Mouse (Mus musculus): ENCODE data around the gene Sh3gl3. TPM values are rescaled to one million over a fixed set of nuclear protein-coding genes. Genes with fewer than 3 reads are reported as not detected.

Gene Sh3gl3
- polyA plus RNA-seq, 1 experiment, result not detected

GRCm38 (mm10) chr7:82293441-82293840 is 119.8 kb downstream of the Sh3gl3 start:
- WGBS, result 69% methylated on average over 7 of the region's 7 CpGs
- TF ChIP-seq CTCF (IDR thresholded peaks at IDR 0.05; ENCODE audit: insufficient read depth, low read depth, low read length) (no peak), POLR2A (IDR thresholded peaks at IDR 0.05; ENCODE audit: insufficient read depth, low read depth, low read length) (no peak)

GRCm38 (mm10) chr7:82294083-82294482 is 120.4 kb downstream of the Sh3gl3 start:
- no peak for TF ChIP-seq POLR2A (IDR thresholded peaks at IDR 0.05; ENCODE audit: insufficient read depth, low read depth, low read length)
- TF ChIP-seq CTCF (IDR thresholded peaks at IDR 0.05; ENCODE audit: insufficient read depth, low read depth, low read length), result no peak
- Histone ChIP-seq H3K27ac (ENCODE audit: insufficient read depth, low read depth, low read length) (no peak overlapping the region), H3K4me3 (ENCODE audit: insufficient read depth, low read depth, low read length) (no peak overlapping the region), H3K4me1 (ENCODE audit: control insufficient read depth, insufficient read depth, low read length) (peaks cover 6% of the 10 kb centered on the region; the same call in 1 of the 2 replicates)
- 64% methylated on average over 10 of the region's 10 CpGs for WGBS

More at GRCm38 (mm10) chr7:82293441-82293840, 119.8 kb downstream of the Sh3gl3 start:
- Histone ChIP-seq H3K4me1 (ENCODE audit: control insufficient read depth, insufficient read depth, low read length) (peaks cover 6% of the 10 kb centered on the region; the same call in 1 of the 2 replicates), H3K27ac (ENCODE audit: insufficient read depth, low read depth, low read length) (no peak overlapping the region), H3K4me3 (ENCODE audit: insufficient read depth, low read depth, low read length) (no peak overlapping the region)

- WGBS, result 73% methylated on average over 2 of the region's 2 CpGs
- no peak overlapping the region for H3K27ac ChIP-seq (ENCODE audit: insufficient read depth, low read depth, low read length)
- H3K4me3 ChIP-seq (ENCODE audit: insufficient read depth, low read depth, low read length), result no peak overlapping the region
- peaks cover 6% of the 10 kb centered on the region; the same call in 1 of the 2 replicates for H3K4me1 ChIP-seq (ENCODE audit: control insufficient read depth, insufficient read depth, low read length)
- no peak for TF ChIP-seq POLR2A (IDR thresholded peaks at IDR 0.05; ENCODE audit: insufficient read depth, low read depth, low read length)
- TF ChIP-seq CTCF (IDR thresholded peaks at IDR 0.05; ENCODE audit: insufficient read depth, low read depth, low read length), result no peak
Measured at GRCm38 (mm10) chr7:82294611-82295010, 121.0 kb downstream of the Sh3gl3 start.

- 43% methylated on average over 4 of the region's 4 CpGs for WGBS
- TF ChIP-seq CTCF (IDR thresholded peaks at IDR 0.05; ENCODE audit: insufficient read depth, low read depth, low read length) (no peak), POLR2A (IDR thresholded peaks at IDR 0.05; ENCODE audit: insufficient read depth, low read depth, low read length) (no peak)
- Histone ChIP-seq H3K4me1 (ENCODE audit: control insufficient read depth, insufficient read depth, low read length) (no peaks in the 10 kb centered on the region), H3K27ac (ENCODE audit: insufficient read depth, low read depth, low read length) (no peak overlapping the region), H3K4me3 (ENCODE audit: insufficient read depth, low read depth, low read length) (no peak overlapping the region)
Measured at GRCm38 (mm10) chr7:82308398-82308797, 134.8 kb downstream of the Sh3gl3 start.

- Histone ChIP-seq H3K4me1 (ENCODE audit: control insufficient read depth, insufficient read depth, low read length) (no peaks in the 10 kb centered on the region), H3K27ac (ENCODE audit: insufficient read depth, low read depth, low read length) (no peak overlapping the region), H3K4me3 (ENCODE audit: insufficient read depth, low read depth, low read length) (no peak overlapping the region)
- no peak for TF ChIP-seq CTCF (IDR thresholded peaks at IDR 0.05; ENCODE audit: insufficient read depth, low read depth, low read length)
- TF ChIP-seq POLR2A (IDR thresholded peaks at IDR 0.05; ENCODE audit: insufficient read depth, low read depth, low read length), result no peak
- 87% methylated on average over 12 of the region's 12 CpGs for WGBS
Measured at GRCm38 (mm10) chr7:82318515-82318914, 144.9 kb downstream of the Sh3gl3 start.

- no peak for TF ChIP-seq POLR2A (IDR thresholded peaks at IDR 0.05; ENCODE audit: insufficient read depth, low read depth, low read length)
- H3K4me3 ChIP-seq (ENCODE audit: insufficient read depth, low read depth, low read length), result no peak overlapping the region
- WGBS, result 67% methylated on average over 1 of the region's 1 CpGs
- no peak overlapping the region for H3K27ac ChIP-seq (ENCODE audit: insufficient read depth, low read depth, low read length)
- H3K4me1 ChIP-seq (ENCODE audit: control insufficient read depth, insufficient read depth, low read length), result peaks cover 2% of the 10 kb centered on the region; the same call in 1 of the 2 replicates
Measured at GRCm38 (mm10) chr7:82326616-82327015, 153.0 kb downstream of the Sh3gl3 start.

GRCm38 (mm10) chr7:82327201-82327600 is 153.6 kb downstream of the Sh3gl3 start:
- Histone ChIP-seq H3K27ac (ENCODE audit: insufficient read depth, low read depth, low read length) (no peak overlapping the region), H3K4me1 (ENCODE audit: control insufficient read depth, insufficient read depth, low read length) (peaks cover 2% of the 10 kb centered on the region; the same call in 1 of the 2 replicates), H3K4me3 (ENCODE audit: insufficient read depth, low read depth, low read length) (no peak overlapping the region)
- WGBS, result 50% methylated on average over 4 of the region's 4 CpGs
- TF ChIP-seq POLR2A (IDR thresholded peaks at IDR 0.05; ENCODE audit: insufficient read depth, low read depth, low read length), result no peak
- no peak for TF ChIP-seq CTCF (IDR thresholded peaks at IDR 0.05; ENCODE audit: insufficient read depth, low read depth, low read length)

- 70% methylated on average over 5 of the region's 5 CpGs for WGBS
- H3K27ac ChIP-seq (ENCODE audit: insufficient read depth, low read depth, low read length), result no peak overlapping the region
- H3K4me1 ChIP-seq (ENCODE audit: control insufficient read depth, insufficient read depth, low read length), result peaks cover 2% of the 10 kb centered on the region; the same call in 1 of the 2 replicates
- TF ChIP-seq POLR2A (IDR thresholded peaks at IDR 0.05; ENCODE audit: insufficient read depth, low read depth, low read length), result no peak
- TF ChIP-seq CTCF (IDR thresholded peaks at IDR 0.05; ENCODE audit: insufficient read depth, low read depth, low read length), result no peak
- H3K4me3 ChIP-seq (ENCODE audit: insufficient read depth, low read depth, low read length), result no peak overlapping the region
Measured at GRCm38 (mm10) chr7:82327881-82328280, 154.2 kb downstream of the Sh3gl3 start.

GRCm38 (mm10) chr7:82329831-82330230 is 156.2 kb downstream of the Sh3gl3 start:
- no peak overlapping the region for H3K4me3 ChIP-seq (ENCODE audit: insufficient read depth, low read depth, low read length)
- TF ChIP-seq CTCF (IDR thresholded peaks at IDR 0.05; ENCODE audit: insufficient read depth, low read depth, low read length), result no peak
- TF ChIP-seq POLR2A (IDR thresholded peaks at IDR 0.05; ENCODE audit: insufficient read depth, low read depth, low read length), result no peak
- WGBS, result 72% methylated on average over 4 of the region's 4 CpGs
- no peak overlapping the region for H3K27ac ChIP-seq (ENCODE audit: insufficient read depth, low read depth, low read length)
- H3K4me1 ChIP-seq (ENCODE audit: control insufficient read depth, insufficient read depth, low read length), result peaks cover under 1% of the 10 kb centered on the region; the same call in 1 of the 2 replicates

GRCm38 (mm10) chr7:82330860-82331259 is 157.2 kb downstream of the Sh3gl3 start:
- Histone ChIP-seq H3K4me1 (ENCODE audit: control insufficient read depth, insufficient read depth, low read length) (peaks cover 9% of the 10 kb centered on the region), H3K27ac (ENCODE audit: insufficient read depth, low read depth, low read length) (no peak overlapping the region), H3K4me3 (ENCODE audit: insufficient read depth, low read depth, low read length) (no peak overlapping the region)
- 86% methylated on average over 6 of the region's 6 CpGs for WGBS
- TF ChIP-seq POLR2A (IDR thresholded peaks at IDR 0.05; ENCODE audit: insufficient read depth, low read depth, low read length), result no peak
